ENCODE assay signal across 20 mouse cellular contexts in the genomic region with DNA sequence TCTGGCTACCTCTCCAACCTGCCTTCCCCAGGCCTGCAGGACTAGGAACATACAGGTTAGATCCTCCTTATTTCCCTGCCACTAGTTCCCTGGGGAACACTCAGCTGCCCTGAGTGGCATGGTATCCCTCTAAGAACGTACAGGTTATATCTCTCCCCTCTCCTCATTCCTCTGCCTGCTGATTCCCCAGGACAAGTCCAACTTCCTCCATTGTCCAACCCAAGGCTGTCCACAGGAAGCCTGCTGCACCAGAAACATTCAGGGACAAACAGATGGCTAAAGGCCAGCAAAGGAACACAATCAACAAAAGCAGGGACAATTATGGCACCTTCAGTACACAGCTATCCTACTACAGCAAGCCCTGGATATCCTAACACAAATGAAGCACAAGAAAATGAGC. TPM values are rescaled to one million over a fixed set of nuclear protein-coding genes. Genes with fewer than 3 reads are reported as not detected.
A peak's percentile ranks its signal among the peaks of the same experiment; 100 is the strongest.
DNase-seq lines count a peak whose midpoint lies in the region; TF ChIP-seq lines count a peak whose summit lies in the region.
"Had no signal": no experiment of that assay in that cellular context is flagged by ENCODE, and none has a peak within 500 bp of the region (broad histone marks: within the 10 kb centered on the region; RNA-seq: fewer than 3 reads in every experiment).

No protein-coding gene starts in this region.

- H3K27ac ChIP-seq in gastrocnemius, adult 2 months: peak overlapping the region; percentile 61
- peak overlapping the region; percentile 67 for H3K27ac ChIP-seq in brown adipose tissue, adult 24 weeks (replicated peaks; ENCODE audit: low read depth, low read length)
- H3K27ac ChIP-seq: forebrain, embryonic 10.5 days; forebrain, embryonic 13.5 days; heart, embryonic 13.5 days; hindbrain, embryonic 12.5 days; hindbrain, embryonic 15.5 days had no signal

- H3K4me1 ChIP-seq in brown adipose tissue, adult 24 weeks (ENCODE audit: control insufficient read depth, insufficient read depth, insufficient read length, low read length): peaks cover 5% of the 10 kb centered on the region
- H3K4me1 ChIP-seq: forebrain, embryonic 10.5 days; forebrain, embryonic 13.5 days; heart, embryonic 13.5 days; hindbrain, embryonic 15.5 days had no signal

- H3K4me3 ChIP-seq in gastrocnemius, adult 2 months: no peak overlapping the region
- H3K4me3 ChIP-seq in brown adipose tissue, adult 24 weeks (ENCODE audit: insufficient read depth, low read depth, low read length): no peak overlapping the region
- H3K4me3 ChIP-seq: forebrain, embryonic 10.5 days; forebrain, embryonic 13.5 days; heart, embryonic 13.5 days; hindbrain, embryonic 12.5 days; hindbrain, embryonic 15.5 days had no signal

- intact Hi-C loops in gastrocnemius, adult 2 months (cut with DNase I): no loop called here
- intact Hi-C loops in heart, postnatal 25 days (cut with DNase I): loop anchor here (5.0 kb wide), 1 partner anchor 35 kb away; a partner anchor contains a TSS

- TF ChIP-seq CTCF in gastrocnemius, adult 2 months (IDR thresholded peaks at IDR 0.05): no peak

- no peak for DNase-seq in gastrocnemius, adult 2 months
- no peak for DNase-seq in gastrocnemius, postnatal 4 days (ENCODE audit: low spot score in 2 of 2)
- peak; percentile 47 for DNase-seq in heart, adult 8-10 months (ENCODE audit: low spot score)
- DNase-seq in heart, postnatal 4 days: no peak
- peak; percentile 7 for DNase-seq in heart, postnatal 25 days (ENCODE audit: low spot score)
- no peak for DNase-seq in urinary bladder, adult 18-20 months (ENCODE audit: low spot score in 2 of 2)
- DNase-seq in testis, postnatal 14 days (ENCODE audit: low spot score): no peak
- DNase-seq: adrenal gland, adult 8-10 months; adrenal gland, postnatal 25 days; cerebellum, adult 18-20 months; cerebellum, adult 9-10 months; cerebellum, postnatal 14 days; gastrocnemius, postnatal 14 days; kidney, adult 11 months had no signal

RNA-seq across cellular contexts. Expression of a gene that starts 33.9 kb away (rescaled TPM):
- 1 to 10 TPM; 3.5 to 5.7 TPM for total RNA-seq in gastrocnemius, adult 2 months (2021)
- total RNA-seq in gastrocnemius, postnatal 4 days (2021): 10 to 100 TPM; 28.6 to 31.9 TPM
- 10 to 100 TPM; 22.9 to 34.4 (median 28.9) TPM for total RNA-seq in heart, adult 8-10 months (2022)
- 10 to 100 TPM; 37.7 to 38.2 TPM for total RNA-seq in heart, postnatal 4 days (2021)
- 8.4 and 13.1 TPM in 2 replicates for polyA plus RNA-seq in brown adipose tissue, adult 24 weeks (2012; ENCODE audit: insufficient read depth, insufficient read length, missing spikeins)
- total RNA-seq in heart, postnatal 25 days (2021): 10 to 100 TPM; 31.6 to 32.5 TPM

Comparison
In these comparisons a context has a peak if more than half of its experiments do, and no peak if none do; other contexts are left out.
1. DNase-seq: peak in heart, adult 8-10 months (single experiment) and heart, postnatal 25 days (single experiment); none in gastrocnemius, adult 2 months (single experiment), gastrocnemius, postnatal 4 days (0 of 2), heart, postnatal 4 days (single experiment), urinary bladder, adult 18-20 months (0 of 2) and testis, postnatal 14 days (single experiment).